Mouse (Mus musculus) hindbrain, embryonic 13.5 days (tissue): Measurements from ENCODE around the gene Smarcd3. TPM values are rescaled to one million over a fixed set of nuclear protein-coding genes. Genes with fewer than 3 reads are reported as not detected.

ENCODE experiments used
- microRNA counts: library from miRNA; unstranded; fragments of <30 nt; microRNA quantifications from one replicate; lab custom pipeline; 2016
- microRNA-seq: library from miRNA; unstranded; fragments of <30 nt; microRNA quantifications from one replicate; pipeline ENCODE4, GENCODE M21; 2016
- polyA plus RNA-seq: library from polyadenylated mRNA; unstranded; fragments of >200 nt; fragmentation: Nextera tagmentation; extraction: Ambion mirVana; gene quantifications from 2 replicates; pipeline ENCODE4 v1.2.1, GENCODE M21; 2015

Smarcd3 gene
- polyA plus RNA-seq, 1 experiment from 2014 or later, result 87.6 TPM

MicroRNAs encoded within 50 kb of the gene (microRNA counts, 519-probe panel; counts per million panel counts)
- 51.3 counts per million for microRNA mmu-miR-671-3p (lab: Ali Mortazavi, UCI)
- microRNA mmu-miR-671-5p (lab: Ali Mortazavi, UCI), result 51.3 counts per million

Small RNAs within 50 kb of the gene (microRNA-seq; reads per million reads assigned to microRNA genes)
- 460 reads per million, percentile 68 among the genes with 10 or more reads in this experiment for gene Mir671

Other genes starting within 250 kb of the Smarcd3 start
- gene Atg9b, start 232.3 kb downstream of the Smarcd3 start, polyA plus RNA-seq, result 0.57 and 0.93 TPM in 2 replicates
- 45.7 and 48.7 TPM in 2 replicates for gene Abcb8, start 230.7 kb downstream of the Smarcd3 start, polyA plus RNA-seq
- 0.94 and 1.3 TPM in 2 replicates for gene Asic3, start 211.0 kb downstream of the Smarcd3 start, polyA plus RNA-seq
- 104 and 106 TPM in 2 replicates for gene Cdk5, start 200.9 kb downstream of the Smarcd3 start, polyA plus RNA-seq
- 22.5 and 28.5 TPM in 2 replicates for gene Slc4a2, start 200.6 kb downstream of the Smarcd3 start, polyA plus RNA-seq
- 88.1 and 96.1 TPM in 2 replicates for gene Fastk, start 179.1 kb downstream of the Smarcd3 start, polyA plus RNA-seq
- 51.9 and 57.4 TPM in 2 replicates for gene Tmub1, start 176.6 kb downstream of the Smarcd3 start, polyA plus RNA-seq
- gene Agap3, start 172.2 kb downstream of the Smarcd3 start, polyA plus RNA-seq, result 47.8 and 50.3 TPM in 2 replicates
- gene Gbx1, start 97.2 kb downstream of the Smarcd3 start, polyA plus RNA-seq, result 4.6 and 5.1 TPM in 2 replicates
- 0.16 and 0.49 TPM in 2 replicates for gene Asb10, start 83.4 kb downstream of the Smarcd3 start, polyA plus RNA-seq
- 0.12 and 0.19 TPM in 2 replicates for gene 4931409K22Rik, start 67.6 kb downstream of the Smarcd3 start, polyA plus RNA-seq
- 91.6 and 92.3 TPM in 2 replicates for gene Abcf2, start 46.9 kb downstream of the Smarcd3 start, polyA plus RNA-seq
- gene Chpf2, start 37.7 kb downstream of the Smarcd3 start, polyA plus RNA-seq, result 17.4 and 19.9 TPM in 2 replicates
- gene Nub1, start 61.1 kb upstream of the Smarcd3 start, polyA plus RNA-seq, result 45.5 and 45.6 TPM in 2 replicates
- gene Wdr86, start 106.3 kb upstream of the Smarcd3 start, polyA plus RNA-seq, result 7.0 and 8.0 TPM in 2 replicates
- gene Crygn, start 133.6 kb upstream of the Smarcd3 start, polyA plus RNA-seq, result 1.0 and 2.1 TPM in 2 replicates
- 227 TPM in 2 replicates for gene Rheb, start 218.2 kb upstream of the Smarcd3 start, polyA plus RNA-seq